Mouse (Mus musculus) liver, embryonic 16.5 days (tissue): Measurements from ENCODE around the gene Fam222a. TPM values are rescaled to one million over a fixed set of nuclear protein-coding genes. Genes with fewer than 3 reads are reported as not detected.

Experiments used
- ATAC-seq: fragments of 200-750 bp; cut with Nextera tagmentation; 2 replicates; pipeline ENCODE4 v1.8.0; 2017; ENCODE audit warnings: low read depth, mild to moderate bottlenecking, moderate number of reproducible peaks, moderate library complexity
- H3K27ac ChIP-seq: fragments of 300-500 bp; sonication (generic); 2 replicates; pipeline ENCODE4 v1.5.1; 2014; ENCODE audit warnings: mild to moderate bottlenecking, low read length
- H3K27me3 ChIP-seq: fragments of 300-500 bp; sonication (generic); 2 replicates; pipeline ENCODE4 v1.6.1; 2014; ENCODE audit warnings: low read depth, low read length, mixed read lengths; ENCODE audit not compliant: control insufficient read depth, insufficient read depth
- H3K36me3 ChIP-seq: fragments of 300-500 bp; sonication (generic); 2 replicates; pipeline ENCODE4 v1.6.1; 2014; ENCODE audit warnings: mild to moderate bottlenecking; ENCODE audit not compliant: control insufficient read depth, insufficient read depth
- H3K4me1 ChIP-seq: fragments of 300-500 bp; sonication (generic); 2 replicates; pipeline ENCODE4 v1.6.1; 2014; ENCODE audit warnings: low read depth, low read length, mixed read lengths; ENCODE audit not compliant: control insufficient read depth
- H3K4me2 ChIP-seq: fragments of 300-500 bp; sonication (generic); 2 replicates; pipeline ENCODE4 v1.6.1; 2014; ENCODE audit warnings: low read depth, low read length, mixed read lengths
- H3K4me3 ChIP-seq: fragments of 300-500 bp; sonication (generic); 2 replicates; pipeline ENCODE4 v1.5.1; 2014; ENCODE audit warnings: low read depth, mild to moderate bottlenecking, low read length
- H3K9ac ChIP-seq: fragments of 300-500 bp; sonication (generic); 2 replicates; pipeline ENCODE4 v1.6.1; 2014; ENCODE audit warnings: low read depth, low read length
- H3K9me3 ChIP-seq: fragments of 300-500 bp; sonication (generic); replicated peaks from 2 replicates; pipeline ENCODE4 v1.6.1; 2016; ENCODE audit warnings: low read length; ENCODE audit not compliant: control insufficient read depth
- WGBS: fragments of 180-500 bp; shearing (Covaris S2); extraction: QIAGEN DNeasy Blood & Tissue Kit; methylation state at CpG from one replicate; pipeline ENCODE4 v1.1.7; 2014; ENCODE audit not compliant: insufficient replicate concordance; 5-methylcytosine and 5-hydroxymethylcytosine counted together
- polyA plus RNA-seq: library from polyadenylated mRNA; unstranded; fragments of >200 nt; fragmentation: Nextera tagmentation; extraction: Ambion mirVana; gene quantifications from 2 replicates; pipeline ENCODE4 v1.2.1, GENCODE M21; 2015

The Fam222a gene
- polyA plus RNA-seq, 1 experiment from 2014 or later = 0.67 TPM

DNA sequence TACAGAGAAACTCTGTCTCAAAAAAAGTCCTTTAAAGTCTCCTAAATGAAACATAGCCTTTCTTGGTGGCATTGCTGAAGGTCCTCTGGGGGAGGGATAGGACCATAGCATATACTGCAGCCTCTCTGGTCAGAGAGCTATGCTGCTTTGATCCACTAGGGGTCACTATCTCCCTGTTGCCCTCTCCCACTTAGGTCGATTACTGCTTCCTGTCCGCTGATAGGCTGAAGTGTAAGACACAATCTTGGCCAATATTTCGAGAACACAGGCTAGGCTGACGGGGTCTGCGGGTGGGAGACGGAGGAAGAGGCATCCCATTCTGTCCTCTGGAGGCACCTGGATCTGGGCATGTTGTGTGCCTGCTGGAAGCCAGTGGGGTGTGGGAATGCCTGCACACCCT is 52.5 kb downstream of the Fam222a start:
- no peaks in the 10 kb centered on the region for H3K27me3 ChIP-seq
- H3K4me3 ChIP-seq = no peak overlapping the region
- H3K9me3 ChIP-seq = no peaks in the 10 kb centered on the region
- no peaks in the 10 kb centered on the region for H3K4me1 ChIP-seq
- H3K36me3 ChIP-seq = no peaks in the 10 kb centered on the region
- no peak overlapping the region for H3K9ac ChIP-seq
- no peak for ATAC-seq
- 16% methylated on average over 6 of the region's 6 CpGs for WGBS
- H3K4me2 ChIP-seq = no peak overlapping the region
- no peak overlapping the region for H3K27ac ChIP-seq

DNA sequence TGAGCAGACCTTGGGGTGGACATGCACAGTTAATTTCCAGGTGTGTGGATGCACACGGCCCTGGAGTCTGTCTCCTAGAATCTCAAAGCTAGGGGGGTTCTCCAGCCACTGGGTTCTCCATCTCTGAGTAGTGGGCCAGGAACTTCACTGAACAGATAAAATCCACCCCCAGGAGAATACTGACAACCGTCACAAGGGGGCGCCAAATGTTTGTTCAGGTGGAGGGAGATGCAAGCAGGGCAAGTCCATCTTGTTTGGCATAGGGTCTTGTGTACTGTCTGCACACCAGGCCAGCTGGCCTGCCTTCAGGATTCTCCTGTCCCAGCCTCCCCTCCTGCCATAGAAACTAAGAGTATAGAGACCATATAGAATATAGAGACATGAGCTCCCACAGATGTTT is 57.8 kb downstream of the Fam222a start:
- Histone ChIP-seq H3K9me3 (no peaks in the 10 kb centered on the region), H3K27me3 (no peaks in the 10 kb centered on the region), H3K4me3 (no peak overlapping the region), H3K9ac (no peak overlapping the region), H3K27ac (no peak overlapping the region), H3K36me3 (no peaks in the 10 kb centered on the region), H3K4me2 (no peak overlapping the region), H3K4me1 (no peaks in the 10 kb centered on the region)
- ATAC-seq = no peak
- 14% methylated on average over 3 of the region's 3 CpGs for WGBS

DNA sequence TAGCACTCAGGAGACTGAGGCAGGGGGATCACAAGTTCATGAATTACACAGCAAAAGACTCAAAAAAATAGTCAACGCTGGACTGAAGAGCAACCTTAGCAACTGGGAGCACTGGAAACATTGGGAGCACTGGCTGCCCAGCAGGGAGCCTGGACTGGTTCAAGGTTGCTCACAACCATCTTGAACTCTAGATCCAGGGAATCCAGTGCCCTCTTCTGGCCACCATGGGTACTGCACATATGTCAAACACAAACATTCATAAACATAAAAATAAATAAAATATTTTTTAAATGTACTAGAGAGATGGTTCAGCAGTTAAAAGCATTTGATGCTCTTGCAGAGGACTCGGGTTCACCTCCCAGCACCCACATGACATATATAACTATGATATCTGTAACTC is 63.5 kb downstream of the Fam222a start:
- H3K9ac ChIP-seq = no peak overlapping the region
- no peak overlapping the region for H3K4me3 ChIP-seq
- 26% methylated on average over 2 of the region's 2 CpGs for WGBS
- H3K9me3 ChIP-seq = no peaks in the 10 kb centered on the region
- H3K4me2 ChIP-seq = no peak overlapping the region
- no peak overlapping the region for H3K27ac ChIP-seq
- no peak for ATAC-seq
- no peaks in the 10 kb centered on the region for H3K4me1 ChIP-seq
- H3K36me3 ChIP-seq = no peaks in the 10 kb centered on the region
- no peaks in the 10 kb centered on the region for H3K27me3 ChIP-seq

DNA sequence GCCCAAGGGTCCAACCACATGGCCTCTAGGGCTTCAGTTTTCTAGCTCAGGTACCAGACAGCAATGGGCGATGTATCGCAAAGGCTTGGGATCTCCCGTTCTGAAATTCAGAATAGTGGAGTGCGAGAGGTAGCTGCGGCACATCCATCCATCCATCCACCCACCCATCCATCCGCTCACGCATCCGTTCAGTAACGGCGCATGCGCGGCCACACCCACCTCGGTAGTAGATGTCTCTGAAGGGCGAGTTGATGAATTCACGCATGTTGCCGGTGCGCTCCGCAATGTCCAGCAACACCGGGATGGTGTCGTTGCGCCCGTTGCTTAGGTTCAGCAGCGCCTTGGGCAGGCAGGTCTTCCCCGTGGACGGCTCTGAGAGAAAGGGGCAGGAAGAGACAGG is 68.3 kb downstream of the Fam222a start:
- Histone ChIP-seq H3K4me1 (no peaks in the 10 kb centered on the region), H3K4me3 (no peak overlapping the region), H3K9me3 (no peaks in the 10 kb centered on the region), H3K36me3 (no peaks in the 10 kb centered on the region), H3K27ac (no peak overlapping the region), H3K4me2 (no peak overlapping the region), H3K9ac (no peak overlapping the region), H3K27me3 (no peaks in the 10 kb centered on the region; the same call in 1 of the 2 replicates)
- ATAC-seq = no peak
- WGBS = 71% methylated on average over 25 of the region's 25 CpGs

DNA sequence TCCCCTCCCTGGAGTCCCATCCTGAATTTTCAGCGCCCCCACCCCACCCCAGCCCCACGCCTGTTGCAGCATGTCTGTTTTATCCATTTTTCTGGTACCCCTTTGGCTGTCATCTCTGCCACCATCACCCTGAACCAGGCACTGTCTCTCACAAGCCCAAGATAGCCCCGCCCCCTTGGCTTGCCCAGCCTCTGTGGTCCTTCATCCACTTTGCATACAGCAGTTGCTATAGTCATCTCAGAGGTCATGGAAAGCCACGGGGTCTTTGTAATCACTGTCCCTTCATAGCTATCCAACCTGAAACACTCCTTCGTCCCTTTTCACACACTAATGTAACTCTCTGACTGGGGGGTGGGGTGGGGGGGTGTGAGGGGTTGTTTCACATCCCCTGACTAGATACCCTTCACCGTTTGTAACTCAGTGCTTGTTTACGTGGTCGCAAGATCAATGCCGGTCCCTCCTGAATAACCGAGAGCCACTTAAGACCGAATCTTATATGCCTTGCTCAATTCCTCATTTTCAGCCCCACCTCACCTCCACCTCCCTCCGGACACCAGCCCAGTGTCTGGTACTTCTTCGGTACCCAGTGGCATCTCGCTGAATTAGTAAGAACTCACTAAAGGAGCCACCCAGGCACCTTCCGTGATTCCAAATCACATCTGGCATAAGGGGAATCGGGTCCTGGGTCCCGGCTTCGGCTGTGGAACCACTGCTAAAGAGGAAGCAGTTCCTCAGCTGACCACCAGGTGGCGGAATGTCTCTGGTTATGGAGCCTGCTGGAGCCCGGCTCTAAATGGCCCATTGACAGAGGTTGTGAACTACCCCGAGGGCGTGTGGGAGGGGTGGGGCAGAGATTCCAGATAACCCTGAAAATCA is 71.2 kb downstream of the Fam222a start:
- no peaks in the 10 kb centered on the region; the same call in 1 of the 2 replicates for H3K27me3 ChIP-seq
- no peaks in the 10 kb centered on the region for H3K9me3 ChIP-seq
- H3K4me3 ChIP-seq = no peak overlapping the region
- ATAC-seq = peak; percentile 70
- H3K4me1 ChIP-seq = no peaks in the 10 kb centered on the region
- no peak overlapping the region for H3K9ac ChIP-seq
- 10% methylated on average over 22 of the region's 22 CpGs for WGBS
- no peak overlapping the region for H3K27ac ChIP-seq
- H3K36me3 ChIP-seq = no peaks in the 10 kb centered on the region
- H3K4me2 ChIP-seq = no peak overlapping the region

DNA sequence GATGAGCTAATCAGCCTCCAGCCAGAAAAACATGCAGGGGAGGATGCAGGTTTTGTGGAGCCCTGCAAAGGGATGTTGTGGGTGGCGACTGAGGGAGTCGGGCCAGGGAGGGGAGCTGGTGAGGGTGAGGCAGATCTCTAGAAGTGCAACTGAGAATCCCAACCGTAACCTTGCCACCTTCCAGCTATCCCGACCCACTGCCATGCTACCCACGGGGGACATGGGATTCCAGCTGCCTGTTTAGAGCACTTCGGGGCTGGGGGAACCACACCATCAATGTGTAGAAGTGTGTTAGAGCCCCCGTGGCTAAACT is 71.8 kb downstream of the Fam222a start:
- ATAC-seq = no peak
- Histone ChIP-seq H3K4me1 (no peaks in the 10 kb centered on the region), H3K27ac (no peak overlapping the region), H3K4me2 (no peak overlapping the region), H3K27me3 (no peaks in the 10 kb centered on the region; the same call in 1 of the 2 replicates), H3K9ac (no peak overlapping the region), H3K9me3 (no peaks in the 10 kb centered on the region), H3K4me3 (no peak overlapping the region), H3K36me3 (no peaks in the 10 kb centered on the region)
- 21% methylated on average over 7 of the region's 7 CpGs for WGBS

DNA sequence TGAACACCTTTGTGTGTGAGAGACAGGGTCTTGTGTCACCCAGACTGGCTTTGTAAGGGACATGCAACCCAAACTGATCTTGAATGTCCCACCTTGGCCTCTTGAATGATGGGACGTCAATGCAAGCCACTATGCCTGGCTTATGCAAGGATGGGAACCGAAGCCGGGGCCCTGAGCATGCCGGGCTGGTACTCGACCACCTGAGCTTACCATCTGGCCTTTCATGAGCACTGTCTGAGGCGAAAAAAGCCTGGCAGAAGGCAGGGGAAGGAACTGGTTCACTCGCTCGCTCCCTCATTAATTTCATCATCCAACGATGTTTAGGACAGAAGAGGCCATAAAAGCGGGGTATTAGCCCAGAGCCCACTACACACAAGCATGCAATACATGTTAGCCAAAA is 73.0 kb downstream of the Fam222a start:
- 56% methylated on average over 10 of the region's 10 CpGs for WGBS
- Histone ChIP-seq H3K27me3 (no peaks in the 10 kb centered on the region; the same call in 1 of the 2 replicates), H3K27ac (no peak overlapping the region)

DNA sequence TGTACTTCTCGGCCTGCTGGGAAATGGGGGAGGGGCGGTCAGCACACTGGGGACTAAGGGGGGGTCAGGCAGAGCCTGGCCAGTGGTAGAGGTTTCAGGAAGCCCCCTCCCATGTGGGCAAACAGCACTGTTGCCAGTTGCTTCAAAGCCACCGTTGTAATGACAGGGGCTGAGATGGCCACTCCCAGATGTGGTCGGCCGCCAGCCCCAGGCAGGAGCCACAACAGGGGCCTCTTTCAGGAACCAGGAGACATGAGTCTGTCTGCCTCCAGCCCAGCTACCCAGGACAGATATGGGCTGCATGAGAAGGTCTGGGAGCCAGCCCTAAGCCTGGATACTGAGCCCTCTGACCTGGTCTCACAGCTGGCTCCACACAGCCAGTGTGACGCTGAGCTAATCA is 77.1 kb downstream of the Fam222a start:
- H3K9ac ChIP-seq = no peak overlapping the region
- ATAC-seq = no peak
- 7% methylated on average over 6 of the region's 6 CpGs for WGBS
- H3K27ac ChIP-seq = no peak overlapping the region
- no peak overlapping the region for H3K4me2 ChIP-seq
- H3K27me3 ChIP-seq = no peaks in the 10 kb centered on the region; the same call in none of the 2 replicates
- H3K4me3 ChIP-seq = no peak overlapping the region
- H3K9me3 ChIP-seq = no peaks in the 10 kb centered on the region
- H3K4me1 ChIP-seq = peaks cover 4% of the 10 kb centered on the region; the same call in 1 of the 2 replicates
- no peaks in the 10 kb centered on the region for H3K36me3 ChIP-seq

More for the DNA sequence above, 73.0 kb downstream of the Fam222a start:
- H3K4me1 ChIP-seq = no peaks in the 10 kb centered on the region
- no peak overlapping the region for H3K4me2 ChIP-seq
- H3K9ac ChIP-seq = no peak overlapping the region
- no peaks in the 10 kb centered on the region for H3K36me3 ChIP-seq
- no peak overlapping the region for H3K4me3 ChIP-seq
- no peak for ATAC-seq
- no peaks in the 10 kb centered on the region for H3K9me3 ChIP-seq

DNA sequence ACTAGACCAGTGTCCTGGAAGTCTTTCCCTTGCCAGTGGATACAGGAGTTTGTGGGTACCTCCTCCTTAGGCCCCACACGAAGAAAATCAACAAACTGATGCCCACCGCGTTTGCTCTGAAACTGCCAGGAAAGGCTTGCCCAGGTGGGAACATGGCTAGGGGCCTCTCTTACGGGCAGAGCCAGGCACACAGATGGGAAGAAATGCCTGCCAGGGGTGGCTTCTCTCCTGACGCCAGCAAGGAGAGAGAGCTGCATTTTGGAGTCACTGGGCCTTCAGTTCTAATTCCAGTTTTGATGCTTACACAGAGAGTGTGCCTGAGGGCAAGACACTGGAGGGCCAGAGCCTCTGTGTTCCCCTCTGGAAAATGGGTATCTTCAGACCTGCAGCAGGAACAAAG is 78.1 kb downstream of the Fam222a start:
- Histone ChIP-seq H3K9me3 (no peaks in the 10 kb centered on the region), H3K27me3 (peaks cover 4% of the 10 kb centered on the region), H3K4me1 (peaks cover 4% of the 10 kb centered on the region; the same call in 1 of the 2 replicates), H3K9ac (no peak overlapping the region), H3K4me2 (no peak overlapping the region), H3K4me3 (no peak overlapping the region), H3K27ac (no peak overlapping the region), H3K36me3 (no peaks in the 10 kb centered on the region)
- ATAC-seq = no peak
- 63% methylated on average over 5 of the region's 5 CpGs for WGBS
